Comparison of ENCODE assay signal across 15 mouse cellular contexts in genomic region chr7:75755861-75756449, GRCm38 (mm10).
DNase-seq lines count a peak whose midpoint lies in the region; ATAC-seq and TF ChIP-seq lines count a peak whose summit lies in the region.
"Had no signal": no experiment of that assay in that cellular context is flagged by ENCODE, and none has a peak within 500 bp of the region (broad histone marks: within the 10 kb centered on the region; RNA-seq: fewer than 3 reads in every experiment).

No protein-coding gene starts in this region.

- H3K4me2 ChIP-seq in forebrain, embryonic 12.5 days: no peak overlapping the region
- no peak overlapping the region for H3K4me2 ChIP-seq in kidney, embryonic 15.5 days
- no peak overlapping the region for H3K4me2 ChIP-seq in neural tube, embryonic 14.5 days (ENCODE audit: low read depth, low read length)
- H3K4me2 ChIP-seq: embryonic facial prominence, embryonic 15.5 days; limb, embryonic 15.5 days had no signal

- intact Hi-C loops in left cerebral cortex, postnatal 4 days (cut with DNase I): no loop called here
- intact Hi-C loops in gastrocnemius, adult 2 months (cut with DNase I): no loop called here

- no peaks in the 10 kb centered on the region for H3K27me3 ChIP-seq in forebrain, embryonic 12.5 days
- H3K27me3 ChIP-seq in kidney, embryonic 15.5 days: no peaks in the 10 kb centered on the region
- no peaks in the 10 kb centered on the region for H3K27me3 ChIP-seq in neural tube, embryonic 14.5 days (ENCODE audit: control insufficient read depth, insufficient read depth, low read length)
- H3K27me3 ChIP-seq: embryonic facial prominence, embryonic 15.5 days; limb, embryonic 15.5 days had no signal

- ATAC-seq in forebrain, embryonic 12.5 days (ENCODE audit: low FRiP score): peak; percentile 46; the same call in 1 of the 2 replicates
- peak; percentile 31; the same call in 1 of the 2 replicates for ATAC-seq in kidney, embryonic 15.5 days (replicated peaks; ENCODE audit: low FRiP score)
- peak; percentile 75 for ATAC-seq in neural tube, embryonic 14.5 days (ENCODE audit: low read depth)

- H3K9me3 ChIP-seq in forebrain, embryonic 12.5 days: no peaks in the 10 kb centered on the region
- H3K9me3 ChIP-seq in kidney, embryonic 15.5 days (replicated peaks): no peaks in the 10 kb centered on the region
- H3K9me3 ChIP-seq in neural tube, embryonic 14.5 days (ENCODE audit: control insufficient read depth, low read length): no peaks in the 10 kb centered on the region
- H3K9me3 ChIP-seq: embryonic facial prominence, embryonic 15.5 days; limb, embryonic 15.5 days had no signal

- WGBS in forebrain, embryonic 12.5 days: 51% methylated on average over 8 of the region's 8 CpGs
- 95% methylated on average over 8 of the region's 8 CpGs for WGBS in kidney, embryonic 15.5 days
- WGBS in neural tube, embryonic 14.5 days: 59% methylated on average over 8 of the region's 8 CpGs

- peaks cover 18% of the 10 kb centered on the region for H3K4me1 ChIP-seq in forebrain, embryonic 12.5 days
- peaks cover 26% of the 10 kb centered on the region for H3K4me1 ChIP-seq in kidney, embryonic 15.5 days
- peaks cover 8% of the 10 kb centered on the region; the same call in 1 of the 2 replicates for H3K4me1 ChIP-seq in neural tube, embryonic 14.5 days (ENCODE audit: control insufficient read depth, insufficient read depth, low read length)
- H3K4me1 ChIP-seq: limb, embryonic 15.5 days had no signal

- TF ChIP-seq CTCF in gastrocnemius, adult 2 months (IDR thresholded peaks at IDR 0.05): no peak

- H3K27ac ChIP-seq in forebrain, embryonic 12.5 days: no peak overlapping the region
- no peak overlapping the region for H3K27ac ChIP-seq in kidney, embryonic 15.5 days
- peak overlapping the region; percentile 64; the same call in 1 of the 2 replicates for H3K27ac ChIP-seq in neural tube, embryonic 14.5 days (ENCODE audit: low read depth, low read length)
- no peak overlapping the region for H3K27ac ChIP-seq in gastrocnemius, adult 2 months
- H3K27ac ChIP-seq: embryonic facial prominence, embryonic 15.5 days; limb, embryonic 15.5 days had no signal

- peak; percentile 29 for DNase-seq in left cerebral cortex, postnatal 4 days
- DNase-seq in left cerebral cortex, adult 8-10 months (ENCODE audit: low spot score in 2 of 2): no peak
- DNase-seq in cerebellum, postnatal 25 days: no peak
- DNase-seq in adrenal gland, postnatal 14 days: no peak
- no peak for DNase-seq in gastrocnemius, adult 2 months
- DNase-seq: gastrocnemius, postnatal 36 days; heart, postnatal 10 days; lung, postnatal 36 days; right cerebral cortex, postnatal 25 days had no signal

- H3K4me3 ChIP-seq in forebrain, embryonic 12.5 days (replicated peaks): no peak overlapping the region
- H3K4me3 ChIP-seq in kidney, embryonic 15.5 days (replicated peaks): no peak overlapping the region
- H3K4me3 ChIP-seq in neural tube, embryonic 14.5 days (ENCODE audit: low read depth, low read length): no peak overlapping the region
- no peak overlapping the region for H3K4me3 ChIP-seq in gastrocnemius, adult 2 months
- H3K4me3 ChIP-seq: embryonic facial prominence, embryonic 15.5 days; limb, embryonic 15.5 days; myocyte had no signal

- H3K9ac ChIP-seq in forebrain, embryonic 12.5 days: no peak overlapping the region
- no peak overlapping the region for H3K9ac ChIP-seq in kidney, embryonic 15.5 days
- H3K9ac ChIP-seq in neural tube, embryonic 14.5 days (replicated peaks; ENCODE audit: low read depth, low read length): no peak overlapping the region
- H3K9ac ChIP-seq: embryonic facial prominence, embryonic 15.5 days; limb, embryonic 15.5 days had no signal

- peaks cover 13% of the 10 kb centered on the region for H3K36me3 ChIP-seq in forebrain, embryonic 12.5 days (replicated peaks)
- peaks cover 37% of the 10 kb centered on the region for H3K36me3 ChIP-seq in kidney, embryonic 15.5 days
- H3K36me3 ChIP-seq in neural tube, embryonic 14.5 days (ENCODE audit: control insufficient read depth, insufficient read depth, low read length): no peaks in the 10 kb centered on the region
